Mouse (Mus musculus) hindbrain, postnatal 0 days (tissue): Measurements from ENCODE around the gene Vstm2b. TPM values are rescaled to one million over a fixed set of nuclear protein-coding genes. Genes with fewer than 3 reads are reported as not detected.

Experiments
- ATAC-seq: fragments of 200-750 bp; cut with Nextera tagmentation; 2 replicates; pipeline ENCODE4 v1.8.0; 2017; ENCODE audit warnings: mild to moderate bottlenecking, moderate TSS enrichment, moderate library complexity
- DNase-seq: peaks from one replicate; pipeline ENCODE4 v3.0.0-alpha.2; 2015; ENCODE audit warnings: low spot score
- H3K27ac ChIP-seq: fragments of 300-500 bp; sonication (generic); 2 replicates; pipeline ENCODE4 v1.5.1; 2014; ENCODE audit warnings: mild to moderate bottlenecking
- H3K27me3 ChIP-seq: fragments of 300-500 bp; sonication (generic); 2 replicates; pipeline ENCODE4 v1.6.1; 2014; ENCODE audit warnings: low read length, mixed read lengths; ENCODE audit not compliant: insufficient read depth
- H3K36me3 ChIP-seq: fragments of 300-500 bp; sonication (generic); 2 replicates; pipeline ENCODE4 v1.6.1; 2014; ENCODE audit warnings: low read length, mixed read lengths; ENCODE audit not compliant: insufficient read depth
- H3K4me1 ChIP-seq: fragments of 300-500 bp; sonication (generic); 2 replicates; pipeline ENCODE4 v1.6.1; 2014; ENCODE audit warnings: antibody characterized with exemption, low read length, mixed read lengths; ENCODE audit not compliant: insufficient read depth
- H3K4me2 ChIP-seq: fragments of 300-500 bp; sonication (generic); 2 replicates; pipeline ENCODE4 v1.6.1; 2014; ENCODE audit warnings: low read depth, mild to moderate bottlenecking, low read length, moderate library complexity, mixed read lengths
- H3K4me3 ChIP-seq: fragments of 300-500 bp; sonication (generic); 2 replicates; pipeline ENCODE4 v1.5.1; 2014; ENCODE audit warnings: low read length
- H3K9ac ChIP-seq: fragments of 300-500 bp; sonication (generic); replicated peaks from 2 replicates; pipeline ENCODE4 v1.6.1; 2014; ENCODE audit warnings: mild to moderate bottlenecking, low read length, moderate library complexity, mixed read lengths
- H3K9me3 ChIP-seq: fragments of 300-500 bp; sonication (generic); 2 replicates; pipeline ENCODE4 v1.6.1; 2016; ENCODE audit warnings: low read length, mixed read lengths
- CTCF ChIP-seq: IDR thresholded peaks from 2 replicates; pipeline ENCODE4 v1.5.1; 2016; ENCODE audit warnings: antibody characterized with exemption, control low read depth, low read depth
- WGBS: fragments of 180-500 bp; shearing (Covaris S2); extraction: QIAGEN DNeasy Blood & Tissue Kit; methylation state at CpG from one replicate; pipeline ENCODE4 v1.1.7; 2014; 5-methylcytosine and 5-hydroxymethylcytosine counted together
- polyA plus RNA-seq: library from polyadenylated mRNA; unstranded; fragments of >200 nt; fragmentation: Nextera tagmentation; extraction: Ambion mirVana; gene quantifications from 2 replicates; pipeline ENCODE4 v1.2.1, GENCODE M21; 2015
- total RNA-seq: library from RNA; depleted of rRNA; stranded (reverse); fragments of >200 nt; gene quantifications from 2 replicates; pipeline ENCODE4 v1.2.3, GENCODE M21; 2014

Vstm2b gene
- total and polyA plus RNA-seq, 2 experiments from 2014 or later: 27.4 to 93.3 TPM

GRCm38 (mm10) chr7:40898711-40899375 lies 715 bp downstream of the Vstm2b start:
- peak overlapping the region; percentile 68 for H3K9ac ChIP-seq
- peak overlapping the region; percentile 68 for H3K4me3 ChIP-seq
- H3K27me3 ChIP-seq: peaks cover 6% of the 10 kb centered on the region; the same call in 1 of the 2 replicates
- H3K36me3 ChIP-seq: no peaks in the 10 kb centered on the region
- H3K9me3 ChIP-seq: no peaks in the 10 kb centered on the region
- peak; percentile 60 for DNase-seq
- ATAC-seq: peak; percentile 52
- TF ChIP-seq CTCF: no peak
- H3K4me1 ChIP-seq: peaks cover 14% of the 10 kb centered on the region; the same call in 1 of the 2 replicates
- H3K4me2 ChIP-seq: peak overlapping the region; percentile 97
- H3K27ac ChIP-seq: peak overlapping the region; percentile 70; the same call in 1 of the 2 replicates
- under 1% methylated on average over 39 of the region's 70 CpGs for WGBS

- H3K4me1 ChIP-seq: peaks cover 14% of the 10 kb centered on the region; the same call in 1 of the 2 replicates
- H3K9ac ChIP-seq: peak overlapping the region; percentile 68
- H3K9me3 ChIP-seq: no peaks in the 10 kb centered on the region
- H3K27me3 ChIP-seq: peaks cover 6% of the 10 kb centered on the region; the same call in 1 of the 2 replicates
- DNase-seq: peak; percentile 14
- H3K4me2 ChIP-seq: peak overlapping the region; percentile 97
- H3K27ac ChIP-seq: peak overlapping the region; percentile 70; the same call in 1 of the 2 replicates
- ATAC-seq: peak; percentile 25
- H3K4me3 ChIP-seq: peak overlapping the region; percentile 68
- WGBS: under 1% methylated on average over 61 of the region's 61 CpGs
- no peaks in the 10 kb centered on the region for H3K36me3 ChIP-seq
- TF ChIP-seq CTCF: no peak
Observed at GRCm38 (mm10) chr7:40899376-40900265, 1.5 kb downstream of the Vstm2b start.

GRCm38 (mm10) chr7:40901201-40901600 lies 3.1 kb downstream of the Vstm2b start:
- peaks cover 6% of the 10 kb centered on the region; the same call in 1 of the 2 replicates for H3K27me3 ChIP-seq
- H3K36me3 ChIP-seq: no peaks in the 10 kb centered on the region
- ATAC-seq: peak; percentile 78
- TF ChIP-seq CTCF: peak; percentile 90
- peak; percentile 94 for DNase-seq
- H3K4me3 ChIP-seq: peak overlapping the region; percentile 68
- H3K4me2 ChIP-seq: peak overlapping the region; percentile 97
- no peak overlapping the region for H3K27ac ChIP-seq
- WGBS: 1% methylated on average over 16 of the region's 16 CpGs
- no peak overlapping the region for H3K9ac ChIP-seq
- H3K4me1 ChIP-seq: peaks cover 14% of the 10 kb centered on the region; the same call in 1 of the 2 replicates
- no peaks in the 10 kb centered on the region for H3K9me3 ChIP-seq

GRCm38 (mm10) chr7:40902506-40902905 lies 4.4 kb downstream of the Vstm2b start:
- Histone ChIP-seq H3K4me3 (peak overlapping the region; percentile 36), H3K36me3 (no peaks in the 10 kb centered on the region), H3K4me2 (peak overlapping the region; percentile 97), H3K27me3 (peaks cover 6% of the 10 kb centered on the region; the same call in 1 of the 2 replicates), H3K27ac (no peak overlapping the region), H3K4me1 (peaks cover 14% of the 10 kb centered on the region; the same call in 1 of the 2 replicates), H3K9me3 (no peaks in the 10 kb centered on the region), H3K9ac (peak overlapping the region; percentile 43; the same call in 1 of the 2 replicates)
- no peak for TF ChIP-seq CTCF
- WGBS: 15% methylated on average over 28 of the region's 28 CpGs
- ATAC-seq: no peak
- DNase-seq: peak; percentile 41

- Histone ChIP-seq H3K9ac (no peak overlapping the region), H3K4me3 (no peak overlapping the region), H3K4me1 (0 out of 2 replicates have a peak, but pooled peaks cover 7% of the 10 kb centered on the region), H3K36me3 (no peaks in the 10 kb centered on the region), H3K27ac (no peak overlapping the region), H3K9me3 (no peaks in the 10 kb centered on the region), H3K27me3 (0 out of 2 replicates have a peak, but pooled peaks cover 6% of the 10 kb centered on the region), H3K4me2 (no peak overlapping the region)
- DNase-seq: peak; percentile 26
- no peak; the same call in 1 of the 2 replicates for ATAC-seq
- WGBS: 41% methylated on average over 1 of the region's 1 CpGs
- TF ChIP-seq CTCF: no peak
Observed at GRCm38 (mm10) chr7:40906484-40906883, 8.4 kb downstream of the Vstm2b start.

- H3K27me3 ChIP-seq: no peaks in the 10 kb centered on the region
- WGBS: 89% methylated on average over 3 of the region's 3 CpGs
- no peak overlapping the region for H3K4me3 ChIP-seq
- H3K4me1 ChIP-seq: 0 out of 2 replicates have a peak, but pooled peaks cover 8% of the 10 kb centered on the region
- no peaks in the 10 kb centered on the region for H3K9me3 ChIP-seq
- no peak overlapping the region for H3K4me2 ChIP-seq
- no peak overlapping the region for H3K9ac ChIP-seq
- DNase-seq (no peak), ATAC-seq (no peak)
- H3K27ac ChIP-seq: no peak overlapping the region
- no peaks in the 10 kb centered on the region for H3K36me3 ChIP-seq
- no peak for TF ChIP-seq CTCF
Observed at GRCm38 (mm10) chr7:40916761-40917160, 18.6 kb downstream of the Vstm2b start.
